Mouse (Mus musculus) naive thymus-derived CD4-positive, alpha-beta T cell, adult 2 months (primary cell): ENCODE measurements around the gene Hbs1l.

ENCODE experiments used
- DNase-seq: peaks from one replicate; pipeline ENCODE4 v3.0.0-alpha.2; 2011; ENCODE audit warnings: low read depth

The Hbs1l gene

GRCm38 (mm10) chr10:21304672-21305632 lies 9.2 kb downstream of the Hbs1l start:
- DNase-seq = no peak

- DNase-seq = no peak
These were observed 18.0 kb downstream of the Hbs1l start for GRCm38 (mm10) chr10:21313732-21314131.

GRCm38 (mm10) chr10:21316123-21316522 lies 20.3 kb downstream of the Hbs1l start:
- no peak for DNase-seq

GRCm38 (mm10) chr10:21318250-21318649 lies 22.5 kb downstream of the Hbs1l start:
- DNase-seq = no peak

- no peak for DNase-seq
These were observed 23.2 kb downstream of the Hbs1l start for GRCm38 (mm10) chr10:21318996-21319395.

- DNase-seq = no peak
These were observed 24.8 kb downstream of the Hbs1l start for GRCm38 (mm10) chr10:21320601-21321000.

- no peak for DNase-seq
These were observed 30.6 kb downstream of the Hbs1l start for GRCm38 (mm10) chr10:21326352-21326751.

GRCm38 (mm10) chr10:21327605-21328135 lies 31.9 kb downstream of the Hbs1l start:
- DNase-seq = peak; percentile 38

- DNase-seq = no peak
These were observed 38.7 kb downstream of the Hbs1l start for GRCm38 (mm10) chr10:21334349-21335105.

GRCm38 (mm10) chr10:21335534-21335933 lies 39.8 kb downstream of the Hbs1l start:
- DNase-seq = no peak

GRCm38 (mm10) chr10:21337191-21337590 lies 41.4 kb downstream of the Hbs1l start:
- DNase-seq = peak; percentile 78

GRCm38 (mm10) chr10:21341706-21342105 lies 45.9 kb downstream of the Hbs1l start:
- no peak for DNase-seq

GRCm38 (mm10) chr10:21342331-21343005 lies 46.7 kb downstream of the Hbs1l start:
- no peak for DNase-seq

GRCm38 (mm10) chr10:21347332-21347731 lies 51.6 kb downstream of the Hbs1l start:
- DNase-seq = no peak

- DNase-seq = no peak
These were observed 53.7 kb downstream of the Hbs1l start for GRCm38 (mm10) chr10:21349449-21349848.

GRCm38 (mm10) chr10:21349946-21350345 lies 54.2 kb downstream of the Hbs1l start:
- DNase-seq = no peak

- no peak for DNase-seq
These were observed 55.0 kb downstream of the Hbs1l start for GRCm38 (mm10) chr10:21350531-21351515.

- DNase-seq = no peak
These were observed 56.0 kb downstream of the Hbs1l start for GRCm38 (mm10) chr10:21351766-21352165.

GRCm38 (mm10) chr10:21353890-21354289 lies 58.1 kb downstream of the Hbs1l start:
- DNase-seq = no peak

GRCm38 (mm10) chr10:21354506-21354905 lies 58.7 kb downstream of the Hbs1l start:
- DNase-seq = no peak

GRCm38 (mm10) chr10:21357986-21358385 lies 62.2 kb downstream of the Hbs1l start:
- DNase-seq = no peak
